Mouse (Mus musculus): Measurements from ENCODE around the gene Apof.

DNA sequence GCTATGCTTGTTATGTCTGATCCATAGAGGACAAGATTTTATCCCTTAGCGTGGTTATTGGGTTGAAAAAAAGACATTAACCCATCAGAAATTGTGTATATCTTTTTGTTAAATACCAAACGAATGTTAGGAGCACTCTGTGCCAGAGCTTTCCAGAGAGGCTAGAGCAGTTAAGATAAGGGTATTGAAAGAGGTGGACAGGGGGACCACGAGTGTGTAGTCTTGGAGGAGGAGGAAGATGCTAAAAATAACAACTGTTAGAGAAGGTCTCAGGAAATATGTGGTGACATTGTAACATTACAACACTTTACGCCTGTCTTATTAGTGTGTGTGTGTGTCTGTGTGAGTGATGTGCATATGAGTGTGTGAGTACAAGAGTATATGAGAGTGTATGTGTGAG lies 42.4 kb downstream of the Apof start:
- no peak for TF ChIP-seq CTCF (IDR thresholded peaks at IDR 0.05; ENCODE audit: borderline replicate concordance, insufficient read depth, low read length)
- no peak for TF ChIP-seq POLR2A (IDR thresholded peaks at IDR 0.05; ENCODE audit: low read depth, low read length)

Data from embryonic fibroblast, embryonic 13.5 days (primary cell).